Mouse (Mus musculus) heart, postnatal 4 days (tissue): ENCODE measurements around the gene Dennd6a. TPM values are rescaled to one million over a fixed set of nuclear protein-coding genes. Genes with fewer than 3 reads are reported as not detected.

Experiments
- DNase-seq: peaks from one replicate; pipeline ENCODE4 v3.0.0; 2021
- total RNA-seq, 2 experiments: library from RNA; stranded (reverse); gene quantifications; 2 replicates each; pipeline ENCODE4 v1.2.3; 2021

The Dennd6a gene
- total RNA-seq, 2 experiments from 2014 or later, result 20.9 to 24.5 TPM

DNA sequence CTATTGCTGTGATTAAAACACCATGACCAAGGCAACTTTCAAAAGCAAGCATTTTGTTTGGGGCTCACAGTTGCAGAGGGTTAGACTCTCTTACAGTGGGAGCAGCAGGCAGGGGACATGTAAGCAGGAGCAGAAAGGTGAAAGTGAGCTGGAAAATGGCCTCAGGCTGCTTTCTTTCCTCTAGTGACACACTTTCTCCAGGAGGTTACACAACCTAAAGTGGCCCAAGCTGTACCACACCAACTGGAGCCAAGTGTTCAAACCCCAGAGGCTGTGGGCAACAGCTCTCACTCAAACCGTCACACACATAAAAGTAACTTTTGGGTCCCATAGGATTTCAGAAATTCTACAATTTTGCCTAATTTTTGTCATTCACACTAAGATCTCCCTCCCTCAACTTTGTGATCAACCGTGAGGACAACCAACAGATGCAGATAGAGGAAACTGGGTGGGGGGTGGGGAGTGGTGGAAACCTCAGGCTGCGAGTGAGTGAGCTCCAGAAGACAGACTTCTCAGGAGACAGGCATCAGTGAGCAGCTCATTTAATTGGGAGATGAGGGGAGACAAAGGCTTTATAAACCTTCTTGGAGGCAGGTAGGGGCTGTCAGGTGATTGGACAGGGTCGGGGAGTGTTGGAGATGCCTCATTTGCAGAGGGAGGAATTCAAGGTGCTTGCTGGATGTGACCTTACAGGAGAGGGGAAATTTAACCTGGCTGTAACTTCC lies 1.5 kb upstream of the Dennd6a start:
- DNase-seq, result no peak

DNA sequence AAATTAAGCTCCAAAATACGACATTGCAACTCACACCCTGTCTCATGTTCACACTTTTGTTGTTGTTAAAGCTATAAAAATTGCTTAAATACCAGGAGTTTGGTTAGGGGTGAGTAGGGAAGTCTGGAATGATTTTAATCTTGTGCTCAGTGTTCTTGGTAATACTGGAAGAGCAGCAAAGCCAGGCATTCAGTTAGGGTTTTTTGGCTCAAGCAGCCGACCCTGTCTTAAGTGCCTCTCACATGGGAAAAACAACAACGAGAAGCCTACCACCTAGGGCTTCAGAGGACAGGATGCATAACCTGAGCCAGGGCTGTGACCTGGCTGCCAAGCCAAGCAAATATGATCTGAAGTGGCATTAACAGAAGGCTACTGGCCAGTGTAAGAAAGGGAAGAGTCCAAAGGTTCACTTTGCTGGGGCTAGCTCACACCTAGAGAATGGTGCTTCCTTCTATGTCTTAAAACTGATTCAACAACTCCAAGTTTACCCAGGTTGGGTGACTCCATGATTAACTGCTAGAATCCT lies 2.7 kb downstream of the Dennd6a start:
- DNase-seq, result no peak

DNA sequence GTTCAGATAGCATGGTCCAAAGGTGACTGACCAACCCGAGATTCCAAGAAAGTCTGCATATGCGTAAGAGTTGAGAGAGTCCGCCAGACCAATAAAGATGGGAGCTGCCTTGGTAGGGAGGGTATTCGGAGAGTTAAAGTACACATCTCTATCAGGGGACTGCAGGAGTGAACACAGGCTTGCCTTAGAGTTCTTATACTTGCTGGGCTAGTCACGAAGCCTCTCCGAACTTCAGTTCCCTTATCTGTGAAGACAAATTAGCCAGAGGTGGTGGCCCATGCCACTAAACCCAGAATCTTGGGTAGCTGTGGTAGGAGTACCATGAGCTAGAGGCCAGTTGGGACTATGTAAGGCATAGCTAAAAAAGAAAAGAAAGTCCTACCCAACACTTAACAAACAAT lies 5.1 kb downstream of the Dennd6a start:
- DNase-seq, result no peak

DNA sequence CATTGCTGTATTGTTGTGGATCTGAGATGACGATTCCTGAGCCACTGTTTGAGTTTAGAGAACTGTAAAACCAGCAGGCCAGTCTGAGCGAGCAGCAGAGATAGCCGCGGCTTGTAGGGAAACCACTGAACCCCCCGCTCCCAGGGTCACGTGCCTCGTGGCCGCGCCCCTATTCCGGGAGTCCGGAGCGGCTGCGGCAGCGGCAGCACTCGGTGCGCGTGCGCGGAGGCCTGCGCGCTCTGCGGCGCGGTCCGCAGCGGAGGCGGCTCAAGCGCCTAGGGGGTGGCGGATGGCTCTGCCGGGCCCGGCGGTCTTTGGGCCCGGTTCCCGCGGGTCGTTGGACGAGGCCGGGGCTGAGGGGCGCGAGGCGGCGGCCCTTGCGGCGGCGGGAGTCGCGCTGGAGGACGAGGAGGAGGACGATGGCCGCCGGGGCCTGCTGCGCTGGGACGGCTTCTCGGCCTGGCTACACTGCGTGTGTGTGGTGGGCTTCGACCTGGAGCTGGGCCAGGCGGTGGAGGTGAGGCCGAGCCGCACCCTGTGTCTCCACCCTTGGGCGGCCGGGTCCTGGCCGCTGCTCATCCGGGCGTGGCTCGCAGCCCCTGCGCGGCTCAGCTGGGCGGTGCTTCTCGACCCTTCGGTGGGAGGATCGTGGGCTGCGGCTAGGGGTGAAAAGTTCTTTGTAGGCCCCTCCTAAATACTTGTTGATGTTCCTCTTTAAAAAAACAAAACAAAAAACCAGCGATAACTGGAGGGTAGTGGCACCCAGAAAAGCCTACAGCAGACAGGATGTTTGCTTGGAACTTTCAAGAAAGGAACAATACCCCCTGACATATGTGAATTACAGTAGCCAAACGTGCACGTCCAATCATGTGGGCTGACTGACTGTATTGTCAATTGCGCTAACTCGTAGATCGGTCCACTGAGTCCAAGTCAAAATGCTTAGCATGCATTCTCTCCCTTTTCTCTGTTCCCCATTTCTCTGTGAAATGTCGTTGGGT lies 6.0 kb downstream of the Dennd6a start:
- peak; percentile 92 for DNase-seq

DNA sequence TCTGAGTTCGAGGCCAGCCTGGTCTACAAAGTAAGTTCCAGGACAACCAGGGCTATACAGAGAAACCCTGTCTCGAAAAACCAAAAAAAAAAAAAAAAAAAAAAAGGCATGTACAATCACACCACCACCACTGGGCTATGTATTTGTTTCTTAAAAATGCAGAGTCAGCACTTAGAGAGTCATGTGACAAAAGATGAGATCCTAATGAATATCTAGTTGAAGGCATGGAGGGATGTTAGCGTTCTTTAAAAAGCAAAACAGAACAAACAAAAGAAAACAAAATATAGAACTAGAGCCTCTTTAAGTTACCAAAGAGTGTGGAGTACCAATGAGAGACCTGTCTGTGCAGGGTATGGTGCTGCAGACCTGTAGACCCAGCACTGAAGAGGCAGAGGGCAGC lies 10.0 kb downstream of the Dennd6a start:
- no peak for DNase-seq

DNA sequence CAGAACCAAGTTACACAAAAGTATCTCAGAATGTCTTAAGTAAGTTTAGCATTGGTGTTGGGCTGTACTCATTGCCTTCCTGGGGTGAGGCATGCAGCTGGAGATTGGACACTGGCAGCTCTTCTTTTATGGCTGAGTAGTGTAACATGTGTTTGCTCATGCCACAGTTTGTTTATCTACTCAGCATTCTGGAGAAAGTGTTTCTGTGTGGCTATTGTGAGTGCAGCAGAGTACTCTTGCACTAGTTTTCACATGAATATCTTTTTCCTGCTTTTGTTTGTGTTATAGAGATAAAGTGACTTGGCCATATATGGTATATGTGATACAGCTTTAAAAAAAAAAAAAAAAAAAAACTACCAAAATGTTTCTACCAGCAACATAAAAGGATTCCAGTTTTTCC lies 13.5 kb downstream of the Dennd6a start:
- no peak for DNase-seq

DNA sequence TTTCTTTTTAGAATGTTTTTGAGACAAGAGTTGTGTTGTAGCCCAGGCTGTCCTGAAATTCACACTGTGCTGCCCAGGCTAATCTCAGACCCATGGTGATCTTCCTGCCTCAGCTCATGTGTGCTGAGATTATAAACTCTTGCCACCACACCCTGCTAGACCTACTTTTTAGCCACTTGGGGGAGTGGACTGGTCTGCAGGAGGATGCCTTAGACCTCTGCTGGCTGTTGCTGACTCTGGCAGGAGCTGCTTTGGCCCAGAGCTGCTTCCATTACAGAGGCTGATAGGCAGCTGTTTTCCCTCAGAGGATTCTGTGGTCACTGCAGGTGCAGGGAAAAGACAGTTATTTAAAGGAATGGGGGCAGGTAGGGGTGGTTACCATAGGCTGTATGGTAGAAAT lies 17.7 kb downstream of the Dennd6a start:
- no peak for DNase-seq

DNA sequence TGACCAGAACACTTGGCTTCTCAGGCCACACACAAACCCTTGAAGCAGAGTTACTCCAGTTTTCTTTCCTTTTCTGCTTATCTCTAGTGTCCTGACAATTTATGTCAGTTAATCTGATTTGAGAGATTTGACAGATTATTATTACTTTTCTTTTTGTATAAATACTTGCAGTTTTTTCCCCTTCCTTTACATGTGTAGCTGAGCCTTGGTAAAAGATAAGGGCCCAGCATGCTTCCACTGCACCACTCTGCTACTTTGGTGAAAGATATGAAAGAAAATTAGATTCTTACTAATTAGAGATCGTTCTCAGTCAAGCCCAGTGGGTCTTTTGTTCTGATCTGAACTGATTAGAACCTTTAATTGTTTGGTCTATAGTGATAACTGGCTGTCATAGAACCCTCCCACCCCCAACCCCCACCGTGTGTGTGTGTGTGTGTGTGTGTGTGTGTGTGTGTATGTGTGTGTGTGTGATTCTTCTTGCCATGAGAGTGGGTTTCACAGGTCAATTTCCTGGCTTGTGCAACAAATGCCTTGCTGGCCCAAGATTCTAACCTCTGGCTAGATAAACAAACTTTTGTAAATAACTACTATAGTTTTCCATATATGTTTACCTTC lies 19.7 kb downstream of the Dennd6a start:
- DNase-seq, result no peak

DNA sequence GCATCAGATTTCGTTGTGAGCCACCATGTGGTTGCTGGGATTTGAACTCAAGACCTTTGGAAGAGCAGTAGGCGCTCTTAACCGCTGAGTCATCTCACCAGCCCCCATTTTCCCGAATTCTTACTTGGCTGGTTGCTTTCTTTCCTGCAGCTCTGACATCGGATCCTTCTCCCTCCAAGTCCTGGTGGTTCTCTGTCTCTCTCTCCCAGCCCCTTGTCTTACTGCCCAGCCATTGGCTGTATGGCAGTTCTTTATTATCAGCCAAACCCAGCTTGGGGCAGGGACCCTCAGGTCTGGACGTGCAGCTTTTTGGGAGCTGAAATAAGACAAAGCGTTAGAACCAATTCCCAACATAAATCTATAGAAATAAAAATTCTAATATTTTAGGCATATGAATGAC lies 21.5 kb downstream of the Dennd6a start:
- no peak for DNase-seq

DNA sequence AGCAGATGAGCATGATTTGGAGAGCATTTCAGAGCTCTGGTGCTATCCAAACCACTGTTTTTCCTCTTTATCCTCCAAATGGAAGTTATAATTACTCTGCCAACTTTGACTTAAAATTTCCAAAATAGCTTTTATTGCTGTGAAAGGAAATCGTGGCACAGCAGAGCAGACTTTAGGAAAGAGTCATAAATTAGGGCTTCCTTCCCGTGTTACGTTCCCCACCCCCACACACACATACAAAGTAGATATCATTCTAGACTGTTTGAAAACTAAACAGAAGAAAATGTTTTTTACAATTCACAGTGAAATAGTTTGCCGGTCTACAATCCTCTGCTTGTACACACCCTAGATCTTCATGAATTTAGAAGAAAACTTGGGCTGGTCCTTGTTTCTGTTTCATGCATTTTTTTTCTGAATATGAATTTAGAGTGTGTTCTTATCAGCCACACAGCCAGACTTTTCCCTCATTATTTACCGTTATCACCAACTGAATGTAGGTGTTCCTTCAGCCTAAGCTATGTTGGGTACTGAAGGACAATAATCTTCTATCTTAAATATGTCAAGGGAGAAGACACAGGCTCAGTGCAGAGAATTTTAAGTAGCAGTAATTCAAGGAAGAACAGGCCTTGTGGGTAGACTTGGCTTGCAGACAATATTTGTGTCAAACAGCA lies 22.2 kb downstream of the Dennd6a start:
- no peak for DNase-seq

DNA sequence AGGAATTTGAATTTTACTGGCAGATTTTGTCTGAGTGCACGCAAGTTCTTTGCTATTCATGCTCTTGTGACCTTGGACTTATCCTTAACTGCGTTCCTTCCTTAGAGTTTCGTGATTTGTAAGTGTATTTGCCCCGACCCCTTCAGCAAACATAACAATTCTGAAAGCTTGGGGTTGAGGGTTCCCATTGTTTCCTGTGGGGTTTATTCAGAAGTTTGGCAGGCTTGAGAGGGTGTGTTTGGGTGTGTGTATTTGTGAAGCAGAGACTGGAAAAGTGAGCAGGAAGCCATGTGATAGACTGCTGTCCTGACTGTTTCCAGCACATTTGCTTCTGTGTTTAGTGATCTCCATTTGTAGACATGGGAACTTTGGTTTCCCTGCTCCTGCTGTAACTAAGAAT lies 31.7 kb downstream of the Dennd6a start:
- DNase-seq, result no peak

DNA sequence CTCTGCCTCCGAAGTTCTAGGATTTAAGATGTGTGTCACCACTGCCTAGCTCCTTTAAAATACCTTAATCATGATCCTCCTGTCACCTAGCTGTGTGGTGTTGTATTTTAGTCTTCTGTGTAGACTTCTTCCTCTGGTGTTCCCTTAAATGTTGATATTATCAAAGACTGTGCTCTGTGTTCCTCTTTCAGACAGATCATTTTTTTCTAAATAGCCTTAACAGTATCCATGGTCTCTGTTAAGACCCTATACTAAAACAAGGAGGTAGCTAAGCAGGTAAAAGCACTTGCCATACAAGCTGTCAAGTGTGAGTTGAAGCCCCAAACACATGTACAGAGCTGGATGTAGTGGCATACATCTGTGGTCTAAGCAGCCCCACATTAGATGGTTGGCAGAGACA lies 36.0 kb downstream of the Dennd6a start:
- DNase-seq, result no peak

DNA sequence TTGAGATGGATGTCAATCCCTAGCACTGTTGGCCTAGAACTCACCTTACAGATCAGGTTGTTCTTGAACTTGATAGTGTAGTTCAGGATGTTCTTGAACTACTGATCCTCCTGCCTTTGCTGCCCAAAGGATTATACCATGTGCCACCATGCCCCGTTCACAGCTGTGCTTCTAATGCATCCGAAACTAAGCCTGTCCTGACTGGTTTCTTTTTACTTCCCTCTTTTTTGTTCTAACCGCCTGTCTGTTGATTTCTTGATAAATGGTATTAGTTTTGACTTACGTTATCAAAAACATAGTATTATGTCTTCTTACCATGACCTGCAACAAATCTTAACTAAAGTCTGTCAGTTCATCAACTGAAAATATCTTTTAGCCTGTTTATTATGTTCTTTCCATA lies 37.0 kb downstream of the Dennd6a start:
- no peak for DNase-seq

DNA sequence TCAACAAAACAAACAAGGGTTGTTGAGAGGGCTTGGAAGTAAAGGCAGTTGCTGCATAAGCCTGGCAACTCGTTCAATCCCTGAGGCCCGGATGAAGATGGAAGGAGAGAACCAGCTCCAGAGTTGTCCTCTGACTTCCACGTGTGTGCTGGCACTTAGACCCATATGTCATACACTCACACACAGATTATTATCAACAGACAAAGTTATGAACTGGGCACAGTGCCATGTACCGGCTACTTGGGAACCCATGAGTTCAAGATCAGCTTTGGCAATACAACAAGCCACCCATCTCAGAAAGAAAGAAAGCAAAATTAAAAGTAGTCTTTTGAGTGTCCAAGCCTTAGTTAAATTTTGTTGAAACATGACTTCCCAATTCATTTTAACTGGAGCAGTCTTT lies 51.6 kb downstream of the Dennd6a start:
- no peak for DNase-seq

DNA sequence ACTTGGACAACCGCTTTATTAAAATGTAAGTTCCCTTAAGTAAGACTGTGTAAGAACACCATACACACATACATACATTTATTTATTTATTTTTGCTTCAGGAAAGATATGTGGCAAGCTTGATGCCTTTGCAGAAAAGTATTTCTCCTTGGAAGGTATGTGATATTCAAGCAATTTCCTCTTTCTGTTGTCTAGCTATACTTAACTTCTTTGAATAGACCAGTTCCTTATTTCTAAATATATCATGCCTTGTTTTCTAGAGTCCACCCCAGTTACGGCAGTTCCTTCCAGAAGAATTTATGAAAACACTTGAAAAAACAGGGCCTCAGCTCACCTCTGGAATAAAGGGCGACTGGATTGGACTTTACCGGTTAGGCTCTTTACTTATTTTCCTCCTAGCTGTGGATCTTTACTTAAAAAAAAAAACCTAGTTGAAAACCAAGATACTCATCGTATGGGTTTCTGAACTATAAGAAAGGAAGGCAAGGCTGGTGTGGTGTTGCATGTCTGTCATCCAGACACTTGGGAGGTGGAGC lies 53.0 kb downstream of the Dennd6a start:
- no peak for DNase-seq

DNA sequence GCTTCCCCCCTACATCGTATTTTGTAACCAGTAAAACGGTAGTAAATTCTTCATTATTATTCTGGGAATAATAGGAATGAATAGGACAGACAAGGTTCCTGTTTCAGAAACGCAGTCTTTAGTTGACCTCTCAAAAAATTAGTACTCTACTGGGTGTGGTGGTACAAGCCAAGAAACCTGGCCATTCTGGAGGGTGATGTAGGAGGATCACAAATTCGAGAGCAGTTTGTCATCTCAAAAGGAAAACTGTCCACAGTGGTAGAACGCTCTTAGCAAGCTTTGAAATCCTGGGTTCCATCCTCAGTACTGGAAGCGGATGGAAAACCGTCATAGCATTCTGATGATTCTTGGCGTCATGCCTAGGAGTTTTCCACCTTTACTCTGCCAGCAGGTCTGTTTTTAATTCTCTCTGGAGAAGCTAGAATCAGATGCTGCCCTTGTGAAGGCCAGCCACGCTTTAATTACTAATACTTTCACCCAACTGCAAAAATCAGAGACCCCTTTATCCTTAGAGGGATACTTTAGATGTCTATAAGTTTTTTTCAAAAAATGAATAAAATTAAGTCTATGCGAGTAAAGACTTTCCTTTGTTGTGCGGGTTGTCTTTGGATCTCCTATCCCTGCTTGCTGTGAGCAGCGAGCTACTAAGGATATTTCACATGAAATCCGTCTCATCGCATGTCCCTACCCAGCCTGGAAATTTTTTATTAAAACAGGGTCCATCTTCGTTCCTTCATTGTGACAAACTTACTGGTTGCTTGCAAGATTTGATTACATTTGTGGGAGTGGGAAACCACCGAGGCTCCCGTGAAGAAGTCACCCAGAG lies 63.6 kb downstream of the Dennd6a start:
- peak; percentile 74 for DNase-seq

DNA sequence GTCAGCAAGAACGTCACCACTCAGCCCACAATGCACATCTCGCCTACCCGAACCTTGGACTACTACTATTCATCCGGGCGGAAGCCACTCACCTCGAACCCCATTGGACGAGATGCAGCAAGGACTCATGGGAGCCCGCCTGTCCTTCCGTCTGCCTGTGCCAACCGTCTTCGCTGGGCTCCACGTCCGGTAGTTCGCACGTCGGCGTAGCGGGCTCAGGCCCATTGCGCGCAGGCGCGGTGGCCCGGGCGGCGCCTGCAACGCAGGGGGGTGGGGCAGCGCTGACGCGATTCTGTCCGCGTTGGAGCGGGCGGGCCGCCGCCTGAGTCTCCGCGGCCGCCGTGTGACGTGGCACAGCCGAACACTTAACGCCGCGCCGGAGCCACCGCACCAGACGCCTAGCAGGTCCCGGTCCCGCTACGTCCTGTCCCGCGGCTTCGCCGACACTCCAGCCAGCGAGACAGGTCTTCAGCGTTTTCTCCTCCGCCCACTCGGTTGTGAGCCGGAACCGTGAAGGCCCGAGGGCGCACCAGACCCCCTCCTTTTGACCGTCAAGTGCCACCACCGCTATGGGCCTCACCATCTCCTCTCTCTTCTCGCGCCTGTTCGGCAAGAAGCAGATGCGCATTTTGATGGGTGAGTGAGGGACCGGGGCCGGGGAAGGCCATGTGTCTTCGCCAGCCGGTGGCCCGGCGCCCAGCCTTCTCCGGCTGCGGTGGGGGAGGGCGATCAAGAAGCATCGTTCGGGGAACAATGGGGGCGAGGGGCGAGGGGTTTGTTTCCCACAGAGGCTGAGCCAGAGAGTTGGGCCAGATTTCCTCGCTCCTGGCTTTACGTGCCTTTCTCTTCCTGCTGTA lies 64.4 kb downstream of the Dennd6a start, which contains the start of gene Arf4:
Arf4 (plus strand) TSS at position 224 of the 857 bp plus-strand sequence.
- peak; percentile 98 for DNase-seq

DNA sequence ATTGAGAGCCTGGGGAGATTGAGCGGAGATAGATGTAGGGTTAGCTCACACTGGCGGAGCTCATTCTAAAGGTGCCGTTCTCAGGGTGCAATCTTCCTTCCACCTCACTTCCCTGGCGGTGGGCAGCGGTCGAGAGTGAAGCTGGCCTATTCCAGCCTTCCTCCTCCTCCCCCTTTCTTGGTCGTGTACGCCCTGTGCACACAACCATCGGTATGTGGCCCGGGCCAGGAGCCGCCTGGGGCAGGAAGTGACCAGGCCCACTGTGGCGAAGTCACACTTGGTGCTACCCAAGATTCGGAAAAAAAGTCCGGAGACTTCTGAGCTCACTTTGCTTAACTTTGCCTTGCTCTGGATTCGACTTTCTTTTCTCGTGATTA lies 65.0 kb downstream of the Dennd6a start:
- DNase-seq, result peak; percentile 73

DNA sequence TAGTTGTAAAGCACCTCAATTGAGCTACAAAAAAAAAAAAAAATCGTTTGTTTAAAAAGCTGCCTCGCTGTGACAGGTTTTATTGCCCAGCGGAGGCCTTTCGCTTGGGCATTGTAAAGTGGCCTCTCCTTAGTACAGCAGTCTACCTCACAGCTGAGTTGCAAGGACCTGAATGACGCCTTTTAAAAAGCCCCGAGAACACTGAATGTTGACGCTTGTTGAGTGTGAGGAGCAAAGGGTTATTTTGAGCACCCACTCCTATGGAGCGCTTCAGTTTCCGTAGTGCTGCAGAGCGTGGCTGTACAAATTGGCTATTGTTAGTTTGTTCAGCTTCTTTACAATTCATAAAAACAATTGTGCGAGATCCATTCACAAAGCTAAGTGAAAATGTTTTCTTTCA lies 65.6 kb downstream of the Dennd6a start:
- DNase-seq, result no peak

DNA sequence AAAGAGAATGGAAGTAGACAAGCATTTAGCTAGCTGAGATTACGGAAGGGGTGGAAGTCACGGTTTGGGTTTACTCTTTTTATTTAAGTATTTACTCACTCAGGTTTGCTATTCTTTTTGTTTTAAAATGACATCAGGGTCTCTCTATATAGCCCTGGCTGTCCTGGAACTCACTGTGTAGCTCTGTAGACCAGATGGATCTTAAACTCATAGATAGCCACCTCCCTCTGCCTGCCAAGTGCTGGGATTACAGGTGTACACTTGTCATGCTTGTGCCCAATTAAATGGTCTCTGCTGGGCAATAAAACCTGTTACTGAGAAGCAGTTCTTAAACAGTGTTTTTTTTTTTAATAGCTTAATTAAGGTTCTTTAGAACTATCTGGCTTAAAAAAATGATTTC lies 66.3 kb downstream of the Dennd6a start:
- DNase-seq, result no peak
